Mouse (Mus musculus): ENCODE measurements around the gene Psmd11.

DNA sequence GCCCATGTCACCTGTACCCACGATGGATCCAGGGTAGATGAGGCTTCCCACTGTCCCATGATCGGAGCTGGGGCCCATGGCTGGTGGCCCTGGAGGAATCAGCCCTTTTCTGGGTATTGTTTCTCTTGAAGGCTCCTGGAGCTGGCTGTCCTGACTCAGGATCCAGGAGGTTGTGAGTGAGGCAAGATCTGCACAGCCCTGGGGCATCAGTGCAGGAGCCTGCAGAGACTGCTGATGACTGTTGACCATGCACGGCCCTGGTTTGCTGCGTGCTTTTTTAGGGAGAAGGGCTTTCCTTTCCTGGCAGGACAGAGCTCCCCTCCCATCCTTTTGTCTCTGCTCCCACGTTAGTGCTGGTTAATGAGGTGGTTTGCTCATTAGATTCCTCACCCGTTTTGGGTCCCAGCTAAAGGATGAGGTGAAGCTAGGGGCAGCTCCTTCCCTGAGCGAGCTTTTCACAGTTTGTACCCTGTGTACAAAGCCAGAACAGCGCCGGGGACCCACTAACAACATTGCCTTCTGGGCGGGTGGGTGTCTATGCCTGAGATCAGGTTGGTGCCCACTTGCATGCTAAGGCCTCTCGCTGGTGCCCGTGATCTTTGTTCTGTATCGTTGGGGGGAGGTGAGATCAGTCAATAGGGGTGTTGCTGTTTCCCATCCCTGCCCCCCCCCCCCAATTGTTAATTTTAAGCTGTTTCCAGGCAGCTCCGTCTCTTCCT, 50.4 kb downstream of the Psmd11 start:
- no peak for TF ChIP-seq POLR2A (IDR thresholded peaks at IDR 0.05; ENCODE audit: extremely low read depth, insufficient read depth, low read length)
- no peak for TF ChIP-seq CTCF (IDR thresholded peaks at IDR 0.05; ENCODE audit: low read depth, low read length)
